Comparison of ENCODE assay signal across 25 mouse cellular contexts in genomic region chr10:8871935-8872334, GRCm38 (mm10). TPM values are rescaled to one million over a fixed set of nuclear protein-coding genes. Genes with fewer than 3 reads are reported as not detected.
DNase-seq lines count a peak whose midpoint lies in the region; TF ChIP-seq lines count a peak whose summit lies in the region.
"Had no signal": no experiment of that assay in that cellular context is flagged by ENCODE, and none has a peak within 500 bp of the region (broad histone marks: within the 10 kb centered on the region; RNA-seq: fewer than 3 reads in every experiment).

No protein-coding gene starts in this region.

- TF ChIP-seq EP300 in heart, adult 2 months (IDR thresholded peaks at IDR 0.05; ENCODE audit: insufficient read depth, low read depth, low read length), result no peak

- H3K4me1 ChIP-seq in heart, adult 2 months (ENCODE audit: control insufficient read depth, insufficient read depth, low read length), result peaks cover 33% of the 10 kb centered on the region
- H3K4me1 ChIP-seq: embryonic facial prominence, embryonic 10.5 days; embryonic facial prominence, embryonic 12.5 days; forebrain, embryonic 13.5 days; forebrain, embryonic 15.5 days had no signal

- intact Hi-C loops in gastrocnemius, adult 2 months (cut with DNase I), result no loop called here
- intact Hi-C loops in heart, adult 2 months (cut with DNase I), result no loop called here
- intact Hi-C loops in heart, postnatal 25 days (cut with DNase I), result loop anchor here (2.0 kb wide), 1 partner anchor 13 kb away; no protein-coding TSS in a partner anchor

- no peak overlapping the region for H3K9ac ChIP-seq in heart, adult 2 months (ENCODE audit: low read depth, low read length)
- H3K9ac ChIP-seq: embryonic facial prominence, embryonic 12.5 days; forebrain, embryonic 13.5 days; forebrain, embryonic 15.5 days had no signal

- TF ChIP-seq CTCF in gastrocnemius, adult 2 months (IDR thresholded peaks at IDR 0.05), result no peak
- TF ChIP-seq CTCF in heart, adult 2 months (IDR thresholded peaks at IDR 0.05), result no peak

- DNase-seq in gastrocnemius, adult 2 months, result no peak
- no peak for DNase-seq in gastrocnemius, adult 8-10 months (ENCODE audit: low spot score in 2 of 2)
- no peak for DNase-seq in heart, adult 2 months
- DNase-seq in heart, postnatal 25 days (ENCODE audit: low spot score), result no peak
- DNase-seq in lung, postnatal 10 days, result peak; percentile 13
- DNase-seq in lung, postnatal 25 days (ENCODE audit: low spot score), result no peak
- DNase-seq in right cerebral cortex, postnatal 10 days (ENCODE audit: low spot score in 2 of 2), result no peak
- DNase-seq: adrenal gland, adult 8-10 months; adrenal gland, postnatal 14 days; adrenal gland, postnatal 36 days; B cell, adult 2 months; cerebellum, adult 11-12 months; cerebellum, adult 2 months; cerebellum, adult 9-10 months; cerebellum, postnatal 10 days; cerebellum, postnatal 25 days had no signal

- H3K27ac ChIP-seq in gastrocnemius, adult 2 months, result peak overlapping the region; percentile 41
- peak overlapping the region; percentile 38 for H3K27ac ChIP-seq in heart, adult 2 months
- H3K27ac ChIP-seq in macrophage, result peak overlapping the region; percentile 92
- H3K27ac ChIP-seq: embryonic facial prominence, embryonic 10.5 days; embryonic facial prominence, embryonic 12.5 days; forebrain, embryonic 13.5 days; forebrain, embryonic 15.5 days had no signal

- 47% methylated on average over 1 of the region's 1 CpGs for WGBS in heart, adult 2 months
- no CpG with 5 or more reads among the region's 1 CpGs for WGBS in macrophage (ENCODE audit: missing documents)

- H3K27me3 ChIP-seq in heart, adult 2 months (ENCODE audit: control insufficient read depth, insufficient read depth, low read length), result no peaks in the 10 kb centered on the region
- H3K27me3 ChIP-seq: CH12.LX; embryonic facial prominence, embryonic 12.5 days; forebrain, embryonic 13.5 days; forebrain, embryonic 15.5 days; Patski had no signal

- no peak overlapping the region for H3K4me3 ChIP-seq in gastrocnemius, adult 2 months
- H3K4me3 ChIP-seq in heart, adult 2 months, result no peak overlapping the region
- H3K4me3 ChIP-seq in macrophage (ENCODE audit: inconsistent target), result no peak overlapping the region
- H3K4me3 ChIP-seq: embryonic facial prominence, embryonic 10.5 days; embryonic facial prominence, embryonic 12.5 days; forebrain, embryonic 13.5 days; forebrain, embryonic 15.5 days had no signal

- peaks cover 5% of the 10 kb centered on the region for H3K79me2 ChIP-seq in heart, adult 2 months (replicated peaks; ENCODE audit: control insufficient read depth, insufficient read depth, low read length)
- peaks cover 98% of the 10 kb centered on the region for H3K79me2 ChIP-seq in macrophage (ENCODE audit: inconsistent target)

- TF ChIP-seq POLR2A in heart, adult 2 months (IDR thresholded peaks at IDR 0.05; ENCODE audit: insufficient read depth, low read depth, low read length), result no peak

- H3K36me3 ChIP-seq in heart, adult 2 months (ENCODE audit: control insufficient read depth, insufficient read depth, low read length), result peaks cover 12% of the 10 kb centered on the region
- peaks cover 10% of the 10 kb centered on the region; the same call in 1 of the 2 replicates for H3K36me3 ChIP-seq in macrophage (ENCODE audit: inconsistent target)
- H3K36me3 ChIP-seq: embryonic facial prominence, embryonic 12.5 days; forebrain, embryonic 15.5 days; G1E had no signal

RNA-seq across cellular contexts. Expression of gene Sash1, which starts 13.9 kb away (rescaled TPM):
- total RNA-seq in gastrocnemius, adult 2 months (2021), result 10 to 100 TPM; 10.6 to 17.9 TPM
- 10 to 100 TPM in 1 of 4 experiments, 1 to 10 TPM in 3; 5.1 to 10.3 (median 8.0) TPM for total RNA-seq in gastrocnemius, adult 8-10 months (2022)
- 10 to 100 TPM; 22.1 to 32.8 TPM for total RNA-seq in heart, adult 2 months (2021)
- polyA plus RNA-seq in heart, adult 2 months (2012; rRNA removed), result 10.0 and 15.9 TPM in 2 replicates
- total RNA-seq in heart, postnatal 25 days (2021), result 10 to 100 TPM; 26.8 to 31.1 TPM
- total RNA-seq in macrophage (2018; cell fraction: chromatin; rRNA removed), result 1,000 to 10,000 TPM in 4 of 26 experiments, 100 to 1,000 TPM in 22; 448 to 1,370 (median 593) TPM
- 100 to 1,000 TPM; 123 to 274 (median 157) TPM for total RNA-seq in macrophage (2018; cell fraction: cytosol; rRNA removed)
- total RNA-seq in macrophage (2018; cell fraction: nucleus; rRNA removed), result 100 to 1,000 TPM; 308 to 672 (median 443) TPM
- polyA plus RNA-seq in macrophage (2018), result 73.7 to 118 TPM (median 76.8 TPM) in 3 replicates
- polyA plus RNA-seq: CD4-positive, CD25-positive, alpha-beta regulatory T cell, adult 4 months; G1E had no signal

Comparison
In these comparisons a context has a peak if more than half of its experiments do, and no peak if none do; other contexts are left out.
1. H3K27ac ChIP-seq: peak in every context shown above with its lines; median percentile 92 in macrophage; 41 in gastrocnemius, adult 2 months; 38 in heart, adult 2 months.